Mouse (Mus musculus): ENCODE data around the gene Ggt5.

Gene Ggt5

GRCm38 (mm10) chr10:75625920-75626319 is 36.8 kb downstream of the Ggt5 start:
- in situ Hi-C loops (cut with MboI): no loop called here

- in situ Hi-C loops (cut with MboI): no loop called here
Observed at GRCm38 (mm10) chr10:75626991-75627390, 37.9 kb downstream of the Ggt5 start.

GRCm38 (mm10) chr10:75627490-75627889 is 38.4 kb downstream of the Ggt5 start:
- in situ Hi-C loops (cut with MboI): no loop called here

- in situ Hi-C loops (cut with MboI): no loop called here
Observed at GRCm38 (mm10) chr10:75632633-75633032, 43.5 kb downstream of the Ggt5 start.

GRCm38 (mm10) chr10:75633048-75633447 is 43.9 kb downstream of the Ggt5 start:
- in situ Hi-C loops (cut with MboI): no loop called here

- in situ Hi-C loops (cut with MboI): no loop called here
Observed at GRCm38 (mm10) chr10:75633576-75634139, 44.5 kb downstream of the Ggt5 start.

GRCm38 (mm10) chr10:75634610-75635009 is 45.5 kb downstream of the Ggt5 start:
- in situ Hi-C loops (cut with MboI): loop anchor here (5.0 kb wide), 1 partner anchor 47 kb away; the partner anchor contains the start of gene Ggt5

- in situ Hi-C loops (cut with MboI): loop anchor here (5.0 kb wide), 1 partner anchor 48 kb away; the partner anchor contains the start of gene Ggt5
Observed at GRCm38 (mm10) chr10:75635019-75635692, 46.0 kb downstream of the Ggt5 start.

- in situ Hi-C loops (cut with MboI): loop anchor here (5.0 kb wide), 1 partner anchor 48 kb away; the partner anchor contains the start of gene Ggt5
Observed at GRCm38 (mm10) chr10:75635693-75636055, 46.5 kb downstream of the Ggt5 start.

GRCm38 (mm10) chr10:75636084-75636786 is 47.1 kb downstream of the Ggt5 start:
- in situ Hi-C loops (cut with MboI): loop anchor here (5.0 kb wide), 1 partner anchor 49 kb away; the partner anchor contains the start of gene Ggt5

- in situ Hi-C loops (cut with MboI): loop anchor here (5.0 kb wide), 1 partner anchor 50 kb away; the partner anchor contains the start of gene Ggt5
Observed at GRCm38 (mm10) chr10:75637711-75638110, 48.6 kb downstream of the Ggt5 start.

GRCm38 (mm10) chr10:75641721-75642222 is 52.6 kb downstream of the Ggt5 start:
- in situ Hi-C loops (cut with MboI): no loop called here

- in situ Hi-C loops (cut with MboI): no loop called here
Observed at GRCm38 (mm10) chr10:75642436-75642835, 53.3 kb downstream of the Ggt5 start.

GRCm38 (mm10) chr10:75642891-75643290 is 53.8 kb downstream of the Ggt5 start:
- in situ Hi-C loops (cut with MboI): no loop called here

GRCm38 (mm10) chr10:75643741-75644343 is 54.7 kb downstream of the Ggt5 start, which contains the start of gene Susd2:
Susd2 (minus strand) TSS chr10:75644008.
- in situ Hi-C loops (cut with MboI): no loop called here

- in situ Hi-C loops (cut with MboI): no loop called here
Observed at GRCm38 (mm10) chr10:75645616-75646015, 56.5 kb downstream of the Ggt5 start.

GRCm38 (mm10) chr10:75646406-75646805 is 57.3 kb downstream of the Ggt5 start:
- in situ Hi-C loops (cut with MboI): no loop called here

GRCm38 (mm10) chr10:75647362-75647761 is 58.2 kb downstream of the Ggt5 start:
- in situ Hi-C loops (cut with MboI): no loop called here

- in situ Hi-C loops (cut with MboI): no loop called here
Observed at GRCm38 (mm10) chr10:75648091-75648490, 59.0 kb downstream of the Ggt5 start.

GRCm38 (mm10) chr10:75649001-75649400 is 59.9 kb downstream of the Ggt5 start:
- in situ Hi-C loops (cut with MboI): no loop called here

- in situ Hi-C loops (cut with MboI): no loop called here
Observed at GRCm38 (mm10) chr10:75649406-75649995, 60.4 kb downstream of the Ggt5 start.

Measured in mature B cell (primary cell).